In the genomic region with DNA sequence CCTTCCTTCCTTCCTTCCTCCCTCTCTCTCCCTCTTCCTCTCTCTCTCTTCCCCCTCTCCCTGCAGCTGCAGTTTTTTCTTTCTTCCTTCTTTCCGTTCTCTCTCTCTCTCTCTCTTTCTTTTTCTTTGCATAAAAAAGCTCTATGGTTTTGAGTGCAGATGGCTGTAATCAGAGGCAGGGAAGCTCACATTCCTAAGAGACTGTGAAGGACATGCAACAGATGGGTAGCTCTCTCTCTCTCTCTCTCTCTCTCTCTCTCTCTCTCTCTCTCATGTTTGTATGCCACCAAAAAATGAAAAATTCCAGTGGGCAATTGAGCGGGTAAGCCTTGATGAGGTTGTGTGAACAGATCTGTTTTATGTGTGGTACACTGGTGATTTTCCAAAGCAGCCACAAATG, we compare ENCODE assay signal across 32 mouse cellular contexts. TPM values are rescaled to one million over a fixed set of nuclear protein-coding genes. Genes with fewer than 3 reads are reported as not detected.
"Had no signal": no experiment of that assay in that cellular context is flagged by ENCODE, and none has a peak within 500 bp of the region (broad histone marks: within the 10 kb centered on the region; RNA-seq: fewer than 3 reads in every experiment).

No protein-coding gene starts in this region.

- DNase-seq: layer of hippocampus, postnatal 36 days; left cerebral cortex, postnatal 4 days; liver; liver, embryonic 13.5 days; liver, postnatal 0 days; lung, adult 2 months; lung, postnatal 10 days; midbrain, embryonic 14.5 days had no signal

- H3K36me3 ChIP-seq: limb, embryonic 10.5 days; limb, embryonic 12.5 days; limb, embryonic 13.5 days; limb, embryonic 15.5 days; liver, embryonic 12.5 days; liver, embryonic 13.5 days; liver, embryonic 15.5 days; midbrain, embryonic 10.5 days; midbrain, embryonic 12.5 days; midbrain, embryonic 13.5 days; midbrain, embryonic 15.5 days; neural tube, embryonic 12.5 days; neural tube, embryonic 13.5 days had no signal

- H3K4me3 ChIP-seq: left cerebral cortex, adult 2 months; limb, embryonic 10.5 days; limb, embryonic 12.5 days; limb, embryonic 13.5 days; limb, embryonic 15.5 days; liver, embryonic 12.5 days; liver, embryonic 13.5 days; liver, embryonic 15.5 days; megakaryocyte, embryonic 14.5 days; midbrain, embryonic 10.5 days; midbrain, embryonic 12.5 days; midbrain, embryonic 13.5 days; midbrain, embryonic 15.5 days; myocyte; neural tube, embryonic 12.5 days; neural tube, embryonic 13.5 days had no signal

- H3K4me2 ChIP-seq: limb, embryonic 12.5 days; limb, embryonic 13.5 days; limb, embryonic 15.5 days; liver, embryonic 11.5 days; liver, embryonic 12.5 days; liver, embryonic 13.5 days; liver, embryonic 15.5 days; midbrain, embryonic 11.5 days; midbrain, embryonic 12.5 days; midbrain, embryonic 13.5 days; midbrain, embryonic 15.5 days; neural tube, embryonic 12.5 days; neural tube, embryonic 13.5 days had no signal

- H3K27me3 ChIP-seq: midbrain, embryonic 13.5 days; midbrain, embryonic 15.5 days had no signal

- H3K9me3 ChIP-seq: limb, embryonic 10.5 days; limb, embryonic 12.5 days; limb, embryonic 13.5 days; limb, embryonic 15.5 days; liver, embryonic 12.5 days; liver, embryonic 13.5 days; liver, embryonic 15.5 days; midbrain, embryonic 10.5 days; midbrain, embryonic 12.5 days; midbrain, embryonic 13.5 days; midbrain, embryonic 15.5 days; neural tube, embryonic 12.5 days; neural tube, embryonic 13.5 days had no signal

- H3K27ac ChIP-seq: left cerebral cortex, adult 2 months; limb, embryonic 10.5 days; limb, embryonic 12.5 days; limb, embryonic 13.5 days; limb, embryonic 15.5 days; liver, embryonic 13.5 days; liver, embryonic 14.5 days; macrophage; midbrain, embryonic 10.5 days; midbrain, embryonic 12.5 days; midbrain, embryonic 13.5 days; midbrain, embryonic 15.5 days; neural tube, embryonic 12.5 days; neural tube, embryonic 13.5 days had no signal

- H3K9ac ChIP-seq: limb, embryonic 12.5 days; limb, embryonic 13.5 days; limb, embryonic 15.5 days; liver, embryonic 12.5 days; liver, embryonic 13.5 days; liver, embryonic 14.5 days; liver, embryonic 15.5 days; liver, postnatal 0 days; midbrain, embryonic 12.5 days; midbrain, embryonic 13.5 days; midbrain, embryonic 15.5 days; neural tube, embryonic 12.5 days; neural tube, embryonic 13.5 days had no signal

- H3K4me1 ChIP-seq: limb, embryonic 10.5 days; limb, embryonic 12.5 days; limb, embryonic 13.5 days; limb, embryonic 15.5 days; liver, embryonic 12.5 days; liver, embryonic 13.5 days; midbrain, embryonic 10.5 days; midbrain, embryonic 12.5 days; midbrain, embryonic 13.5 days; midbrain, embryonic 15.5 days; neural tube, embryonic 12.5 days; neural tube, embryonic 13.5 days had no signal

- ATAC-seq: liver, embryonic 12.5 days; midbrain, embryonic 13.5 days; midbrain, embryonic 15.5 days; midbrain, embryonic 16.5 days had no signal

RNA-seq across cellular contexts. Expression of gene Cutal, which starts 10.0 kb away (rescaled TPM):
- polyA plus RNA-seq: limb, embryonic 11.5 days; macrophage; myocyte; neural tube, embryonic 11.5 days; neural tube, embryonic 12.5 days had no signal

RNA-seq across cellular contexts. Expression of gene Gm34653, which starts 51.4 kb away (rescaled TPM):
- polyA plus RNA-seq: limb, embryonic 10.5 days; limb, embryonic 11.5 days; limb, embryonic 15.5 days; liver, adult 2 months; liver, embryonic 11.5 days; liver, embryonic 14.5 days; liver, embryonic 15.5 days; liver, embryonic 16.5 days; lung, adult 2 months; macrophage; midbrain, embryonic 10.5 days; midbrain, embryonic 11.5 days; midbrain, embryonic 14.5 days; midbrain, embryonic 15.5 days; midbrain, embryonic 16.5 days; myocyte; neural tube, embryonic 11.5 days; neural tube, embryonic 12.5 days; neural tube, embryonic 13.5 days had no signal
